Mouse (Mus musculus) left cerebral cortex, adult 8-10 months (tissue): ENCODE data around the gene Defb19. TPM values are rescaled to one million over a fixed set of nuclear protein-coding genes. Genes with fewer than 3 reads are reported as not detected.

Experiments
- DNase-seq, 2 experiments: peaks; one replicate each; pipeline ENCODE4 v3.0.0; 2022; ENCODE audit warnings: low spot score in 2 of 2
- total RNA-seq, 4 experiments: library from RNA; stranded (reverse); gene quantifications; 2 replicates each; pipeline ENCODE4 v1.2.4; 2022

The Defb19 gene
- total RNA-seq, 4 experiments from 2014 or later, result not detected

DNA sequence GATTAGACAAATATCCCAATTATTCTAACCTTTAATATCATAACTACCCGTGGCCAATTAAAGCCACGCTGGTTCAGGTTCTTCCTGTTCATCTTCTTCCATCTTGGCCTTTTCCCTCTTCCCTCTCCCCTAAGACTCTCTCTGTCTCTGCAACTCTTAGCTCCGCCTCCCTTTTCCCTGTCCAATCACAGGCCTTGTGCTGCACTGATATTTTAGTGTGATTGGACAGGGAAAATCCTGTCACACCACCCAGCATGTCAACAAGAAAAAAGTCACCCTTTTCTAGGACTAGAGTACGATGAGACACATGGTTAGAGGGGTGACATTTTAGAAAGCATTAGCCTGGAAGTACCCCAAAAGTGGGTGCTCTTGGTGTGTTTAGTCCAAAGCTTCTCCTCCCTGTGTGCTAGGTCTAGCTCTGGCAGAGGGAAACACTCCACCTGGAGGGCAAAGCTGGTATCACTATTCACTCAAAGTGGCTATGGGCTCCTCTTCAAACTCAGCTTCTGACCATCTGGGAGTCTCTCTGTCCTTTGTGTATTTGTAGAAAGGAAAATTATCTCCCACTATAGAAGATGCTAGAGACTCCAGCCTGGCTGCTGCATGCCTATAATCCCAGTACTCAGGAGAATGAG is 6.9 kb upstream of the Defb19 start:
- DNase-seq, result no peak

DNA sequence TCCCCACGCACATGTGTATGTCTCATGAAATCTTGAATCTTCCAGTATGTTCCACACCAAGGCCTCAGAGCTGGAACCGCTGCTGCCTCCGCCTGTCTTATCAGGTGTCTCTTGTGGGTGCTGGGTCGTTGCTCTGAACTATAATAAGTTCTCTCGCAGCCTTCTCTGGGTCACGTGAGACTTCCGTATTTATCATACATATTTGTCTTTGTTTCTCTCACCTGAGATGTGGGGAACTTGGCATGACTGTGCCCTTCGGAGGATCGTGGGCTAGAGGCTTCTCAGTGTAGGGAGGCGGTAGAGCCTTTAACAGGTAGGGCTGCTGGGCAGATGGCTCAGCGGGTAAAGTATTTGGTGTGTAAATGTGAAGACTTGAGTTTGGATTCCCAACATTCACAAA is 500 bp upstream of the Defb19 start:
- DNase-seq, result no peak

DNA sequence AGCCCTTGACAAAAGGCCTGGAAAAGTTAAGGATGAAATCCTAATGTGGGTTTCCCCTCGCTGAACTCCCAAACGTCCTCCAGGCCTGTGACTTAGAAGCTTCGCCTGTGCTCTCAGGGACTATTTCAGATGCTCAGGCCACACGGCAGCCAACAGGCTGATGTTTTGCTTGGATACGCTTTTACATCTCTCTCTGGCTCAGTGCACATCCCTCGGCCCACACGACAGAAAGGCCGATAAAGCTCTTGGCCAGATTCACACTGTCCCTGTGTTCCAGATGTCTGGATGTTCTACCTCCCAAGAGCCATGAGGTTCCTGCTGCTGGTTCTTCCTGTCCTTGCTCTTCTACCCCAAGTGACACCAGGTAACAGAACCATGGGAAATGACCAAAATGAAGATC is 6.6 kb downstream of the Defb19 start:
- DNase-seq, result no peak

DNA sequence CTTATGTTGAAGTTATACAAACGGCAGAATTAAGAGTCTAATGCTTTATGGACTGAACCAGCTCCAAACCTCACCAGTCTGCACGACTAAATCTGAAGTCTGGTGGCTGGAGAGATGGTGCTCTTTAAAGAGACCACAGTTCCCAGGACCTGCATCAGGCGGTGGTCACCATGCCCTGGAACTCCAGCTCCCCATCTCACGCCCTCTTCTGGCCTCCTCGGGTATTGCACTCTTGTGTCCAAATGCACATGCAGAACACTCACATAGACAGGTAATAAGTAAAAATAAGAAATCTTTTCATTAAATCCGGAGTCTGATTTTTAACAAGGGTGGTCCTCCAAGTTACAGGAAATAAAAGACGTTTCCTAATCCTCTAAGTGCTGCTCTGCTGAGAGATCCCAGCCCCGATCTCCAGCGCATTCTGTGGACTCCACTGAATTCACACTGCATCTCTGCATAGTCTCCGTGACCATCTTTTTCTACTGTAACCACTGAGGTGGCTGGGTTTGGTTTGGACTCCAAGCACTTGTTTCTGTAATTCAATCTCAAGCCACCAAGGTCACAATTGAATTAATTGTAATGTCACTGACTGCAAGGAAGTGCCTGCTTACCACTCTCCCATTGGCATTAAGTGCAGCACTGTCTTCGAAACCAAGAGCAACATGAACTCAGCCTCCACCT is 7.9 kb downstream of the Defb19 start, which contains the start of gene Defb21:
Gene Defb21 (plus strand): TSS at position 631 of the 681 bp plus-strand sequence.
- no peak for DNase-seq

DNA sequence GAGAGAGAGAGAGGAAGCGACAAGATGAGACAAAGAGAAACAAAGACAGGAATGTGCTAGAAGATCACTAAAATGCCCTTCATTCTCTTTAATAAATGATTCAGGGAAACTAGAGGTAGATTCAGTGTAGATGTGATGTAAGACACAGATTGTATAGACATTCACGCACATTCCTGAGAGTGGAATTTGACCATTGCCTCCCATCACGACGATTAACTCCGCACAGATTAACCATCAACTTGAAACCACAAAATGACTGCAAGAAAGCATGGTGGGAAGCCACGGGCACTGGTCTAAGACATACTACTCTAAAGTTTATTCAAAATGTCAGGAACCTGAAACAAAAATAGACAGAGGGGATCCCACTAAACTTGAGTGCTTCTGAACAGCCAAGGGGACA is 9.8 kb downstream of the Defb19 start:
- DNase-seq, result no peak

DNA sequence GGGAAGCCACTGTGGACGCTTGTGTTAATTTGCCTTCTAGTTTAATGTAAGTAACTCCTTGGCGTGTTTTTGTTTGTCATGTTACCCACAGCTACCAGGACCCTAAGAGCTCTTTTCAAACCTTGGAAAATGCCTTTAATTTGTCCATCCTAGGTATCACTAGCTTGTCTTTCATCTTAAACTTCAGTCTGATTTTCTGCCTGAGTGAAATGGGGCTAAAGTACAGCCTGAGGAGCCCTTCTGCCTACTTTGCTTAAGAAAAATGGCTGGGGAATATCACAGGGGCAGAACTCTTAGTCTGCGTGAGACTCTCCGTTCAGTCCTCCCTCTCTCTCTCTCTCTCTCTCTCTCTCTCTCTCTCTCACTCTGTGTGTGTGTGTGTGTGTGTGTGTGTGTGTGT is 10.2 kb downstream of the Defb19 start:
- no peak for DNase-seq

DNA sequence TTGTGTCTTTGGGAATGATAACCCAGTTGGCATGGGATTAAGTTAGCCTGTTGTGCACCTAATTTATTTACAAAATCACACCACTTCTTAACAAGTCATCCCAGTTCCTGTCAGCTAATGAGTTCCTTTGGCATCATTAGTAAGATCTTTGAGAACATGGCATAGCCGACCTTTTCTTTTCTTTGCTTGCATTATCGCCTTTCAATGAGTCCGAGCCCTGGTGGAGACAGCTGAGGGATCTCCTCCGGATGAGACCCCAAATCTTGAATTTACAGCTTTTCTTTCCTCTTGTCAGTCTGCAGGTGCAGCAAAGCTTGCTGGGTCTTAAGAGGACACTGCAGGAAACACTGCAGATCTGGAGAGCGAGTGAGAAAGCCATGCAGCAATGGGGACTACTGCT is 11.1 kb downstream of the Defb19 start, which contains the start of gene Gm17416:
Gene Gm17416 (plus strand): TSS at position 301 of the 400 bp plus-strand sequence.
- DNase-seq, result no peak

DNA sequence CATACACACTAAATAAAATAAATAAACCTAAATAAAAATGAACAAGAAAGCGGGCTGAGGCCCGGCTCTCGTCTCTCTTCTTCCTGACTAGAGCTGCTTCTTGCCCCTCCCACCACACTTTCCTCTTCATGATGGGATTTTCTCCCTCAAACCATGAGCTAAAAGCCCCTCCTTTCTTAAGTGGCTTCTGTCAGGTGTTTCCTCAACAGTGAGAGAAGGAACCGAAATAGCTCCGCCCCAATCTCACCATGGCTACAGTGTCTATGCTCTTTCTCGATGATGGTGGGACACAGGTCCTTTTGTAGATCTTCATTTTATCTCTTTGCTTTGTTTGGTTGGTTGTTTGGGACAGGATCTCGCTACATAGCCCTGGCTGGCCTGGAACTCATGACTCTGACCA is 23.5 kb downstream of the Defb19 start:
- DNase-seq, result no peak

DNA sequence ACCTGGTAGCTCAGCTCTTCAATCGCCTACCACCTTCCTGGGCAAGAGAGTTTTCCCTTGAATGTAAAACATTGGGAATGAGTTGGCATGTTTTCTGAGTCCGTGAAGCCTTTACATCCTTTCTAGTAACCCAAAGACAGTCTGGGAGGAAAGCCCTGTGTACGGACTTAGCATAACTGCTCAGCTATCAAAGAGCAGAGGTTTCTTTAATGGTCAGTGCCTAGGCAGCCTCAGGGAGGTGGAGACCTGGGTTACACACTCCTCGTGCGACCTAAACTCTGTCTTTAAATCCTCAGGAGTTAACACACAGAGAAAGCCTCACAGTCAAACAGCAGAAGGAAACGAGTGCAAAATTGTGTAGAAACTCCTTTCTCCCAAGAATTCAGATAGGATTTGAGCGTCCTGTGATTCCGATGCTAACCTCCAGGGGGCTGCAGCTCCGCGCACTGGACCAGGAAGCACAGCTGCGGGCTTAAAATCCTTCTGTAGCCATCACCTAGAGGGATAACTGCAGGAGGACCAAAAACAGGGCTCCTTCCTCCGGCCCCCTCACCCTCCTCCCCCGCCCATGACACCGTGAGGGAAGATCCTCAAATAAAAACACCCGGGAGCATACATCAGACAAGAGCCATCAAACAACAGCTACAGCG is 26.2 kb downstream of the Defb19 start:
- DNase-seq, result peak; percentile 20 to 46

DNA sequence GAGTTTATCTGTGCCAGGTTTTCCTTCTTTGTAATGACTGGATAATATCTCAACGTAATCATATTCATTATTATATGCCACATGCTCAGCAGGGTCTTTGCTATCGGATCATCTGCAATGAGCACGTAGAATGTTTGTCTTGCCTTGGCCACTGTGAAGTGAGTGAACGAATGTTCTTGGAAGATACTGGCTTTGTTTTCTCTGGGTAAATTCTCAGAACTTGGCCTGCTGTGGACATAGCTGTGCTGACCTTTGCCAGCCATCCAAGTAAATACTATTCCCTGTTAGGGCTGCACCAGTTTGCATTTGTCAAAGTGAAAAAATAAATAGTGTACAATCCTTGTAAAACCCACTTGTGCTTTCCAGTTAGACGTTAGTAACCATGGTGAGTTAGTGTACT is 32.0 kb downstream of the Defb19 start:
- DNase-seq, result no peak

DNA sequence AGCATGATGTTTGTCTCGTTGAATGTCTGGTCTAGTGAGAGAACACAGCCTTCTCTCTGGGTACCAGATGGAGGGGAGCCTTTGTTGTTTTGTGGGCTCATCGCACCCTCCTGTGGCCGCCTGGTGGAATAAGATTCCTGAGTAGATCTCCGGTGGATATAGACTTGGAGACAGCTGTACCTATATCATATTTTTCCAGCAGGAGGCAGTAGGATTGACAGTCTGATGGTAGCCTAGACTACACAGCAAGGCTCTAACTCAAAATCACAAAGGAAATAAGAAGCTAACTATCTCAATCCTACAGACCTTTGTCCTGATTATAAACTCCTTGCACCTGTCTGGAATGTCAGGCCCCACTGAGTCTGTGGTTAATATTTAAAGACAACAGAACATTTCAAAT is 35.4 kb downstream of the Defb19 start:
- peak; percentile 10 to 43 for DNase-seq

DNA sequence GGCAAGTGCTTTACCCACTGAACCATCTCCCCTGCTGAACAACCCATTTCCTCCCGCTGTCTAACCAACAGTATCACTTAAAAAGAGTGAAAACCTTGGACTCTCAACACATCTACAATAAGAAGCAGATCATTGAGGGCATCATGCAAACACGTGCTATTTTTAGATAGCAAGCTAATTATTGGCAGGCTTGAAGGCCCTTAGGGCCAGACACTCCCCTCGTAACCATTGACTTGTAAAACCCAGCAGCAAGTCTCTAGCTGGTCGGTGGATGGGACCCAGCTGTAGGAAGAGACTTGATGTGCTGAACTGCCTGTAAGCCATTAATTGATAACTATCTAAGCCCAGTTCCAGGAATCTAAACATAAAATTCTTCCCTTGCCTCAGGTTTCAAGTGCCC is 36.6 kb downstream of the Defb19 start:
- DNase-seq, result no peak

DNA sequence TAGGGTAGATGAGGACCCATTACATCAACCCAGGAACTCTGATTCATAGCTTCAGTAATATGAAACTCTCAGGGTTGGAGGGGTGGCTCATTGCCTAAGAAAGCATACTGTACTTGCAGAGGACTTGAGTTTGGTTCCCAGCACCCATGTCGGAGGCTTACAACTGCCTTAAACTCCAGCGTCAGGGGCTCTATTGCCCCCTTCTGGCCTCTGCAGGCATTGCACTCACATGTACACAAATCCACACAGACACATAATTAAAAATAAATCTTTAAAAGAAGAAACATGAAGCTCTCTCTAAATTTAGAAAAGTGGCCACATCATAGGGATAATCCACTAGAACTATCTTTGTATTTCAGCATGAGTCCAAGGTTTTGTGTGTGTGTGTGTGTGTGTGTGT is 37.2 kb downstream of the Defb19 start:
- DNase-seq, result no peak

DNA sequence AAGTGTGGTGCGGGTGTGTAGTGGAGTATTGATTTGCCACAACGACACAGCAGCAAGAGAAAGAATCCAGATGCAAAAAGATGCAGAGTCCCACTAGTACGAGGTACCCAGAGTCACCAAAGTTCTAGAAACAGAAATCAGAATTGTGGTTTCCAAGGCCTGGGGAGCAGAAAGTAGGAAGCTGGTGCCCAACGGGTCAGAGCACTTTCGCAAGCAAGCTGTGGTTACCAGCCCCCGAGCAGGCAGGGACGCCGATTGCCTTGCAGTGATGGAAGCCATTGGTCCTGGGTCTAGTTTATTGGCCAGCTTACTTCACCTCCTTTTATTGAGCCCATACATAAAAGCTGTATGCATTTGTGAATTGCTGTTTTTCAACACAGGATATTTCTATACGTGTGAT is 38.1 kb downstream of the Defb19 start:
- no peak for DNase-seq

DNA sequence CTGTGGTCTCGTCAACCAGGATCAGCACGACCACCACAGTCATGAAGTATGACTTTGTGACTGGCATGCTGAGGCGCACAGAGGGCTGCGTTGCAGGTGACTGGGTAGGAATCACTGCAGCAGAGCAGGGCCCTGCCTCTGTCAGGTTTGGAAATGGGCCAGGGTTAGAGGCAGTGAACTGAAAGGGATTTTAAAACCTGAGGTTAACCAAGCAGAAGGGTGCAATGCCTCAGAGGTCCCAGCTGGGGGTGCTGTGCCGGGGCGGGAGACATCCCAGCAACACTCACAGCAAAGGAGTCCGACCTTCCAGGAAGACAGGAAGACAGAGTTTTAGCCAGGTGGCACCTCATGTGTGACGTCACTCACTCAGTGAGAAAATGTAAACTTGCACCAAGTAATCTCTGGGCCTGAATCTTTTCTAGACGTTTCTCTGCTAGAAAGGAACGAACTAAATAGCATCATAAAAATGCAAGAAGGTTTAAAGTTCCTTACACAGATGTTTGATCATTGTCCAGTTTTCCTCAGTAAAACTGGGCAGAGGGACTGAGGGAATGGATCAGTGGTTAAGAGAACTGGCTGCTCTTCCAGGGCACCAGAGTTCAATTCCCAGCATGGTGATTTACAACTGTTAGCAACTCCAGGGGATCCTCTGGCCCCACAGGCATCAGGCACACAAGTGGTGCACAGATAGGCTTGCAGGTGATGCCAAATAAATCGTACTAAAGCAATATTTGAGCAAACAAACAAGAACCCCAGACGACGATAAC is 40.0 kb downstream of the Defb19 start, which contains the start of gene Defb29:
Gene Defb29 (minus strand): TSS at position 155 of the 767 bp plus-strand sequence.
- no peak for DNase-seq

Other genes starting within 250 kb of the Defb19 start
- gene Rbck1, start 247.7 kb downstream of the Defb19 start, total RNA-seq, result 100 to 1,000 TPM; 105 to 110 (median 105) TPM
- gene Trib3, start 236.3 kb downstream of the Defb19 start, total RNA-seq, result 1 to 10 TPM in 3 of 4 experiments, under 1 TPM in 1; 0.84 to 2.1 (median 1.5) TPM
- 100 to 1,000 TPM; 112 to 125 (median 120) TPM for gene Nrsn2, start 203.7 kb downstream of the Defb19 start, total RNA-seq
- 10 to 100 TPM; 12.9 to 15.4 (median 14.3) TPM for gene Sox12, start 182.2 kb downstream of the Defb19 start, total RNA-seq
- gene Zcchc3, start 165.3 kb downstream of the Defb19 start, total RNA-seq, result 10 to 100 TPM in 3 of 4 experiments, 1 to 10 TPM in 1; 9.6 to 11.2 (median 10.9) TPM
- 1 to 10 TPM; 2.0 to 3.7 (median 2.7) TPM for gene 6820408C15Rik, start 164.7 kb downstream of the Defb19 start, total RNA-seq
- gene Defb23, start 115.7 kb downstream of the Defb19 start, total RNA-seq, result not detected
- gene Defb20, start 103.2 kb downstream of the Defb19 start, total RNA-seq, result not detected
- gene Defb22, start 90.2 kb downstream of the Defb19 start, total RNA-seq, result not detected
- not detected for gene Defb26, start 68.6 kb downstream of the Defb19 start, total RNA-seq
- not detected for gene Defb28, start 62.1 kb downstream of the Defb19 start, total RNA-seq
- not detected for gene Defb29, start 40.2 kb downstream of the Defb19 start, total RNA-seq
- not detected for gene Gm17416, start 11.0 kb downstream of the Defb19 start, total RNA-seq
- not detected for gene Defb21, start 7.6 kb downstream of the Defb19 start, total RNA-seq
- not detected for gene Defb45, start 19.1 kb upstream of the Defb19 start, total RNA-seq
- gene Defb36, start 24.0 kb upstream of the Defb19 start, total RNA-seq, result not detected
- gene Defb25, start 42.7 kb upstream of the Defb19 start, total RNA-seq, result not detected
- gene Rem1, start 46.6 kb upstream of the Defb19 start, total RNA-seq, result 1 to 10 TPM in 2 of 4 experiments, under 1 TPM in 2; 0.87 to 1.6 (median 1.1) TPM
- gene H13, start 89.1 kb upstream of the Defb19 start, total RNA-seq, result 10 to 100 TPM; 59.6 to 78.5 (median 71.8) TPM
- gene Mcts2, start 106.7 kb upstream of the Defb19 start, total RNA-seq, result 10 to 100 TPM; 15.5 to 18.6 (median 18.2) TPM
- 10 to 100 TPM; 19.1 to 30.8 (median 22.9) TPM for gene Id1, start 155.9 kb upstream of the Defb19 start, total RNA-seq
- 1 to 10 TPM; 2.1 to 4.8 (median 2.5) TPM for gene Cox4i2, start 173.9 kb upstream of the Defb19 start, total RNA-seq